Mouse (Mus musculus) gastrocnemius, adult 2 months (tissue): ENCODE measurements around the gene Olfml2b. TPM values are rescaled to one million over a fixed set of nuclear protein-coding genes. Genes with fewer than 3 reads are reported as not detected.

ENCODE experiments used
- DNase-seq: peaks from one replicate; pipeline ENCODE4 v3.0.0; 2022
- H3K27ac ChIP-seq: fragments of 200-600 bp; 2 replicates; pipeline ENCODE4 v1.8.1; 2022; ENCODE audit warnings: mild to moderate bottlenecking
- H3K4me3 ChIP-seq: fragments of 200-600 bp; 2 replicates; pipeline ENCODE4 v1.8.1; 2022; ENCODE audit warnings: mild to moderate bottlenecking, moderate library complexity
- CTCF ChIP-seq: fragments of 200-600 bp; IDR thresholded peaks from 2 replicates; pipeline ENCODE4 v1.8.1; 2022; ENCODE audit warnings: antibody characterized with exemption, mild to moderate bottlenecking, moderate library complexity
- intact Hi-C: fragments of 180-260 bp; cut with DNase I; formaldehyde crosslinking; loops from one replicate; pipeline ENCODE4 v1.15.1; 2025
- total RNA-seq, 2 experiments: library from RNA; stranded (reverse); gene quantifications; 2 replicates each; pipeline ENCODE4 v1.2.3; 2021

The Olfml2b gene
- total RNA-seq, 2 experiments from 2014 or later = 2.9 to 6.6 TPM

DNA sequence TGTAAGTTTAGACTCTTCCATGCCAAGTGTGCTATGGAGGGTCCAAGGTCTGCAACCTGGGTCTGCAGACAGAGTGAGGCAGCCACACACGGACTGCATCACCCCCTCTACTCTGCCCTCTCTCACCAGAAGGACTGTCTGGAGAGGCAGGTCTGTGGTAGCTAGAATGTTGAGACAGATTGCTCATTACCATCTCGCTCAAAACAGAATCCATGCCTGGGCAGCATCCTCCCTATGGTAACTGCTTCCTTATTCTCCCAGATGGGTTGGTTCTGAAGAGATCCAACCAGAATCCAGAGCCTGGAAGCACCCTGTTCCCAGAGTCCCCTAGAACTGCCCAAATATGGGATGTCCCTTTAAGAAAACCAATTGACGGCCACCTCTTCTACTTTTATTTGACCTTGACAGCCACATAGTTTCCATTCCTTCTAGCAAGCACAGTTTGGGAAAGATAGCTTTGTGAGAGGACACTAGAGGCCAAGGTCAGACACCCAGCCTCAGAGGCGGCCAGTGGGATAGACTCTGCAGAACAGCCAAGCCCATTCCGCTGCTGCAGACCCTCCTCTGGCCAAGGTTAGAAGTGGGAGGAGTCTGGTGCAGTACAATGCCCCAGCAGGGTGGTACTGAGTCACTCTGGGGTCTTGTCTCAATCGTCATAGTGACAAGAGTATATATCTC is 6.9 kb downstream of the Olfml2b start:
- H3K27ac ChIP-seq = peak overlapping the region; percentile 58
- no peak for DNase-seq
- intact Hi-C loops = no loop called here
- no peak overlapping the region for H3K4me3 ChIP-seq
- TF ChIP-seq CTCF = no peak

GRCm38 (mm10) chr1:170651989-170652740 is 7.8 kb downstream of the Olfml2b start:
- DNase-seq = no peak
- Histone ChIP-seq H3K4me3 (no peak overlapping the region), H3K27ac (peak overlapping the region; percentile 58)
- intact Hi-C loops = no loop called here
- no peak for TF ChIP-seq CTCF

- no peak for TF ChIP-seq CTCF
- Histone ChIP-seq H3K27ac (no peak overlapping the region), H3K4me3 (no peak overlapping the region)
- intact Hi-C loops = no loop called here
- no peak for DNase-seq
Measured at GRCm38 (mm10) chr1:170655280-170655917, 11.1 kb downstream of the Olfml2b start.

DNA sequence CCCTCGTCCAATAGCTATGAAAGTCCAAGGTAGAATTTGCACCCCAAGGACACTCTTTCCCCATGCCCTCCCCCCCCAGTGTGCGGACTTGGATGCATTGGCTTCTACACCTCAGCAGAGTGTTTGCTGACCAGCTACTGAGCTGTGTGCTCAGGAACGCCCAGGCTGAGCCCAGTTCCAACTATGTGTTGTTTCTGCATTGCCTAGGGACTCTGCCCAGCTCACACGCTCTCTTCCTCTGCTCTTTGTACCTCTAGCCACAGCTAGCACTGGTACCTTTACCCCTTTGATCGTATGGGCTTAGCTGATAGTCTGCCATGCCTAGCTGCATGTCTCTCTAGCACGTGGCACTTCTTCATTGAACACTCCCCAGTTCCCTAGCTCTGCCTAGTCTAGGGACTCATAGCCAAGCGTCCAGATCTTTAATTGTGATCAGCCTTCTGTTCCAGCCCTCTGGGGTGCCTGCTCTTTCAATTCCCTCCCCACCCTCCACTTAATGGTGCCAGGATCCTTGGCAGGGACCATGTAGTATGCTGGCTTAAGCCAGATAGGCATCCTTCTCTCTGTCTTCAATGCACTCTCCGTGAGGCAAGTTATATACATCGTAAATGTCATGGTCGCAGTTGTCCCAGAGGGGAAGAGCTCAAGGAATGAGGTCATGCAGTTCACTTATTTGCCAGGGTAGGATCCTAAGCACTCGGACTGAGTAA is 12.3 kb downstream of the Olfml2b start:
- H3K4me3 ChIP-seq = no peak overlapping the region
- peak overlapping the region; percentile 31; the same call in 1 of the 2 replicates for H3K27ac ChIP-seq
- intact Hi-C loops = no loop called here
- TF ChIP-seq CTCF = no peak
- DNase-seq = no peak

GRCm38 (mm10) chr1:170657228-170657521 is 12.8 kb downstream of the Olfml2b start:
- H3K4me3 ChIP-seq = no peak overlapping the region
- TF ChIP-seq CTCF = no peak
- intact Hi-C loops = no loop called here
- H3K27ac ChIP-seq = peak overlapping the region; percentile 31; the same call in 1 of the 2 replicates
- DNase-seq = no peak

DNA sequence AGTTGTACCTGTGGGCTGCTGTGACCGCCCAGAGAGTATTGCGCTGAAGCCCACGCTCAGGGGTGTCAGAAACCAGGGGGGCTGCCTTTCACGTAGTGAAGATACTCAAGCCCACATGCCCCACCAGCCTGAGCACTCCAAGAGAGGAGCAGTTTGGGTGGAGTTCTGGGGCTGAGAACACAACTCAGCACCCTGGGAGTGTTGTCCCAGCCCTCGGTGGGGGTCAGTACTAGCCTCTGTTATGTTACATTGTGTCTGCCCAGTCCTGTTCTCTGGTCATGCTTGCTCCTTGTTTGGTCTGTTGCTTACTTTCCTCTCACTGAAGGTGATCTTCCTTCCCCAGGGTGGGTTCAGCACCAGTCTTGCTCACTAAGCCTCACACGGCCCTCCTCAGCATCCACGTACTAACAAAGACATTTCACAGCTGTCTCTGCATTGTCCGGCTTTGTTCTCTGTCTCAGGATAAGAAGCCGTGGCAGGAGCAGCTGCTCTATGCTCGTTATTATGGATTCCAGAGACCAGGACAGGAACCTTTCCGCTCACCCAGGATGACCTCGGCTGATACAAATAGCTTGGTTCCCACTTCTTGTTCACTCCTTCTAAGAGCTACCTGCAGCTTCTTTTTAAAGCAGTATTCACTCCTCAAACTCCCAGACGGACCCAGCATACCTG is 13.4 kb downstream of the Olfml2b start:
- intact Hi-C loops = no loop called here
- DNase-seq = no peak
- Histone ChIP-seq H3K27ac (peak overlapping the region; percentile 31), H3K4me3 (no peak overlapping the region)
- TF ChIP-seq CTCF = no peak

DNA sequence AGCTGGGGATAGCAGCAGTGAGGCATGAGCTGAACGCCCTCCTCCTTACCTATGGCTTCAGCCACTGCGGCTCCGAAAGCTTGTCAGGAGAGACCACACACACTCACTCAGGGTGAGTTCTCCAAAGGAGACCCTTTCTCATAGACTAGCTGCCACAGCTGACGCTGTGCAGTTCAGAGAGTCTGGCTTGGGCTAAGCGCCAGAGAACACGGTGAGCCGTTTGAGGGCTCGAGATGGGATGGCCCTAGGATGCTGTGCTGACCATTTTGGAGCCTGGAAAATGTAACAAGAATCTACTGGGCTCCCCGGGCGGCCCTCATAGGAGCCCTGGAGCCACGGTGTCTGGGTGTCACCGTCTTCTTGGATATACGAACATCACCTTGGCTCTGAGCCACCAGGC is 14.9 kb downstream of the Olfml2b start:
- TF ChIP-seq CTCF = no peak
- Histone ChIP-seq H3K4me3 (no peak overlapping the region), H3K27ac (no peak overlapping the region)
- DNase-seq = peak; percentile 24
- intact Hi-C loops = no loop called here

- no peak for DNase-seq
- peak overlapping the region; percentile 28 for H3K27ac ChIP-seq
- intact Hi-C loops = no loop called here
- TF ChIP-seq CTCF = no peak
- no peak overlapping the region for H3K4me3 ChIP-seq
Measured at GRCm38 (mm10) chr1:170664620-170665185, 20.4 kb downstream of the Olfml2b start.

DNA sequence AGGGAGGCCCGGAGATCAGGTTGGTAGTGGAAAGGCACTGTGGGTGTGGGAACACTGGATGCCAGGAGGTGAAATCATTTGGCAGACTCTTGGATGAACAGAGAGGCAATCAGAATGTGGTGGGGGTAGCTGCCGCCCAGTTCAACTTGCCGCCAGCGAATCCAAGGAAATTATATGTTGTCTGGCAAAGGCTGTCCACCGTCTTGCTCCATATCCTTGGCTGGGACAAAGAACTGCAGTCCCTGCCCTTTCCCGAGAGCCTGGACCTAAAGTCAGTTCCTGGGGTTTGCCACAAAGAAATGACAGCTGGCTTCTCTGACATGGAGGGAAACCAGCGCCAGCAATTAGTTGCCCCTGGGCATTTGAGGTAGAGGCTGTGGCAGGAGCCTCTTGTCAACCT is 20.9 kb downstream of the Olfml2b start:
- TF ChIP-seq CTCF = no peak
- intact Hi-C loops = no loop called here
- Histone ChIP-seq H3K4me3 (no peak overlapping the region), H3K27ac (peak overlapping the region; percentile 28)
- DNase-seq = no peak

GRCm38 (mm10) chr1:170674184-170674775 is 29.9 kb downstream of the Olfml2b start:
- peak; percentile 71 for DNase-seq
- no peak for TF ChIP-seq CTCF
- H3K27ac ChIP-seq = peak overlapping the region; percentile 69
- H3K4me3 ChIP-seq = no peak overlapping the region
- intact Hi-C loops = no loop called here

GRCm38 (mm10) chr1:170677681-170678080 is 33.3 kb downstream of the Olfml2b start:
- intact Hi-C loops = no loop called here
- Histone ChIP-seq H3K4me3 (no peak overlapping the region), H3K27ac (0 out of 2 replicates have a peak overlapping the region, but pooled peaks have one; percentile 48)
- no peak for TF ChIP-seq CTCF
- DNase-seq = no peak

DNA sequence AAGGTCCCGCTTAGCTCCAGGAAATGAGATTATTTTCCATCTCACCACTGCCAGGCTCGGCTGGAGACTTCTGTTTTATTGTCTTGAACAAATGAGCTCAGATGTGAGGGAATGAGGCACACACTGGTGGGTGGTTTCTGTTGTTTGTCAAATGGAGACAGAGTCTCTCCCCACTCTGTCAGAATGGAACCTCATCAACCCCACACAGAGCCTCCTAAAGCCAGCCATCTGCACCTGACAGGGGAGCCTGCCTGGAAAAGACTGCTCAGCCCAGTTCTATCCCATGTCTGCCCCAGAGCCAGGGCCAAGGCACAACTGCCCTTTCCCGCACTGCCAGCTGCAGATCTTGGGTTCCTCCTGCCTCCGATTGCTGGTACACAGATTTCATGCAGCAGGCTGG is 34.5 kb downstream of the Olfml2b start:
- no peak for DNase-seq
- intact Hi-C loops = no loop called here
- Histone ChIP-seq H3K27ac (peak overlapping the region; percentile 40), H3K4me3 (no peak overlapping the region)
- TF ChIP-seq CTCF = no peak
